Mouse (Mus musculus): ENCODE data around the gene Capn12.

GRCm38 (mm10) chr7:28838331-28838730 is 42.9 kb upstream of the Capn12 start:
- TF ChIP-seq CTCF (IDR thresholded peaks at IDR 0.05; ENCODE audit: low read depth) (no peak), EP300 (optimal IDR thresholded peaks at IDR 0.05) (no peak)
